Mouse (Mus musculus) heart, adult 2 months (tissue): ENCODE measurements at regions not wholly inside any gene's neighbourhood (a gene's known extent, or its start where the extent isn't known, plus 50 kb on each side); places are given as distances from the start of the nearest gene placed in this dataset.

Experiments
- CTCF ChIP-seq: fragments of 200-600 bp; IDR thresholded peaks from 2 replicates; pipeline ENCODE4 v1.8.1; 2022; ENCODE audit warnings: antibody characterized with exemption, mild to moderate bottlenecking, moderate library complexity
- POLR2A ChIP-seq: fragments of 200-500 bp; IDR thresholded peaks from 2 replicates; pipeline ENCODE4 v1.6.1; 2011; ENCODE audit warnings: mild to moderate bottlenecking, low read depth, low read length, control low read depth; ENCODE audit not compliant: insufficient read depth

- TF ChIP-seq CTCF (no peak), POLR2A (no peak)
These were observed 191.1 kb downstream of the Cxcl12 start for GRCm38 (mm10) chr6:117359401-117359800.
